Mouse (Mus musculus): ENCODE measurements around the gene Ppm1h. TPM values are rescaled to one million over a fixed set of nuclear protein-coding genes. Genes with fewer than 3 reads are reported as not detected.

Gene Ppm1h
- polyA plus RNA-seq, 1 experiment from 2014 or later: 4.9 TPM

GRCm38 (mm10) chr10:122735284-122735784 lies 56.8 kb downstream of the Ppm1h start:
- no peak overlapping the region for H3K4me2 ChIP-seq (ENCODE audit: low read length)
- WGBS: 86% methylated on average over 7 of the region's 7 CpGs
- no peak overlapping the region for H3K9ac ChIP-seq (ENCODE audit: low read length)
- no peaks in the 10 kb centered on the region for H3K36me3 ChIP-seq (ENCODE audit: control insufficient read depth, insufficient read depth, low read length)
- H3K27me3 ChIP-seq (ENCODE audit: control insufficient read depth, insufficient read depth, low read length): no peaks in the 10 kb centered on the region
- no peak overlapping the region for H3K27ac ChIP-seq (replicated peaks in 1 of 2; ENCODE audit: control insufficient read depth in 1 of 2, insufficient read depth in 1 of 2, low read depth in 2 of 2, low read length in 2 of 2)
- H3K4me1 ChIP-seq (ENCODE audit: control insufficient read depth in 2 of 2, insufficient read depth in 2 of 2, low read length in 2 of 2): peaks cover 3 to 4% of the 10 kb centered on the region in 2 experiments; a peak in 1 of 4 replicates
- ATAC-seq (ENCODE audit: insufficient number of reproducible peaks, insufficient read depth, low FRiP score, low read depth): no peak
- no peaks in the 10 kb centered on the region for H3K9me3 ChIP-seq (ENCODE audit: control insufficient read depth, low read length)
- no peak overlapping the region for H3K4me3 ChIP-seq (ENCODE audit: control insufficient read depth in 1 of 2, insufficient read depth in 1 of 2, low read depth in 1 of 2, low read length in 2 of 2)

- no peak for ATAC-seq (ENCODE audit: insufficient number of reproducible peaks, insufficient read depth, low FRiP score, low read depth)
- no peak overlapping the region for H3K27ac ChIP-seq (replicated peaks in 1 of 2; ENCODE audit: control insufficient read depth in 1 of 2, insufficient read depth in 1 of 2, low read depth in 2 of 2, low read length in 2 of 2)
- H3K9me3 ChIP-seq (ENCODE audit: control insufficient read depth, low read length): no peaks in the 10 kb centered on the region
- no peak overlapping the region for H3K9ac ChIP-seq (ENCODE audit: low read length)
- no peak overlapping the region for H3K4me3 ChIP-seq (ENCODE audit: control insufficient read depth in 1 of 2, insufficient read depth in 1 of 2, low read depth in 1 of 2, low read length in 2 of 2)
- no peaks in the 10 kb centered on the region for H3K27me3 ChIP-seq (ENCODE audit: control insufficient read depth, insufficient read depth, low read length)
- peaks cover 3 to 4% of the 10 kb centered on the region in 2 experiments; a peak in 1 of 4 replicates for H3K4me1 ChIP-seq (ENCODE audit: control insufficient read depth in 2 of 2, insufficient read depth in 2 of 2, low read length in 2 of 2)
- no peak overlapping the region for H3K4me2 ChIP-seq (ENCODE audit: low read length)
- WGBS: 87% methylated on average over 4 of the region's 4 CpGs
- no peaks in the 10 kb centered on the region for H3K36me3 ChIP-seq (ENCODE audit: control insufficient read depth, insufficient read depth, low read length)
Observed at GRCm38 (mm10) chr10:122736835-122737234, 58.3 kb downstream of the Ppm1h start.

GRCm38 (mm10) chr10:122738526-122738925 lies 60.0 kb downstream of the Ppm1h start:
- 50% methylated on average over 10 of the region's 10 CpGs for WGBS
- no peak for ATAC-seq (ENCODE audit: insufficient number of reproducible peaks, insufficient read depth, low FRiP score, low read depth)
- H3K4me3 ChIP-seq (ENCODE audit: control insufficient read depth in 1 of 2, insufficient read depth in 1 of 2, low read depth in 1 of 2, low read length in 2 of 2): no peak overlapping the region
- no peaks in the 10 kb centered on the region for H3K9me3 ChIP-seq (ENCODE audit: control insufficient read depth, low read length)
- H3K27ac ChIP-seq (replicated peaks in 1 of 2; ENCODE audit: control insufficient read depth in 1 of 2, insufficient read depth in 1 of 2, low read depth in 2 of 2, low read length in 2 of 2): no peak overlapping the region
- no peak overlapping the region for H3K9ac ChIP-seq (ENCODE audit: low read length)
- no peaks in the 10 kb centered on the region for H3K36me3 ChIP-seq (ENCODE audit: control insufficient read depth, insufficient read depth, low read length)
- H3K4me1 ChIP-seq (ENCODE audit: control insufficient read depth in 2 of 2, insufficient read depth in 2 of 2, low read length in 2 of 2): peaks cover 3 to 4% of the 10 kb centered on the region in 2 experiments; a peak in 1 of 4 replicates
- H3K4me2 ChIP-seq (ENCODE audit: low read length): no peak overlapping the region
- H3K27me3 ChIP-seq (ENCODE audit: control insufficient read depth, insufficient read depth, low read length): no peaks in the 10 kb centered on the region

- H3K9ac ChIP-seq (ENCODE audit: low read length): no peak overlapping the region
- H3K36me3 ChIP-seq (ENCODE audit: control insufficient read depth, insufficient read depth, low read length): no peaks in the 10 kb centered on the region
- H3K27me3 ChIP-seq (ENCODE audit: control insufficient read depth, insufficient read depth, low read length): no peaks in the 10 kb centered on the region
- no peak for ATAC-seq (ENCODE audit: insufficient number of reproducible peaks, insufficient read depth, low FRiP score, low read depth)
- no peaks in the 10 kb centered on the region for H3K9me3 ChIP-seq (ENCODE audit: control insufficient read depth, low read length)
- no peak overlapping the region for H3K4me2 ChIP-seq (ENCODE audit: low read length)
- H3K4me3 ChIP-seq (ENCODE audit: control insufficient read depth in 1 of 2, insufficient read depth in 1 of 2, low read depth in 1 of 2, low read length in 2 of 2): no peak overlapping the region
- H3K27ac ChIP-seq (replicated peaks in 1 of 2; ENCODE audit: control insufficient read depth in 1 of 2, insufficient read depth in 1 of 2, low read depth in 2 of 2, low read length in 2 of 2): no peak overlapping the region
- 75% methylated on average over 4 of the region's 4 CpGs for WGBS
- peaks cover 3 to 4% of the 10 kb centered on the region in 2 experiments; a peak in 1 of 4 replicates for H3K4me1 ChIP-seq (ENCODE audit: control insufficient read depth in 2 of 2, insufficient read depth in 2 of 2, low read length in 2 of 2)
Observed at GRCm38 (mm10) chr10:122739037-122739436, 60.5 kb downstream of the Ppm1h start.

GRCm38 (mm10) chr10:122740117-122740516 lies 61.6 kb downstream of the Ppm1h start:
- ATAC-seq (ENCODE audit: insufficient number of reproducible peaks, insufficient read depth, low FRiP score, low read depth): no peak
- WGBS: 86% methylated on average over 4 of the region's 4 CpGs
- no peaks in the 10 kb centered on the region for H3K27me3 ChIP-seq (ENCODE audit: control insufficient read depth, insufficient read depth, low read length)

GRCm38 (mm10) chr10:122741191-122741590 lies 62.6 kb downstream of the Ppm1h start:
- Histone ChIP-seq H3K36me3 (ENCODE audit: control insufficient read depth, insufficient read depth, low read length) (no peaks in the 10 kb centered on the region), H3K27ac (replicated peaks in 1 of 2; ENCODE audit: control insufficient read depth in 1 of 2, insufficient read depth in 1 of 2, low read depth in 2 of 2, low read length in 2 of 2) (no peak overlapping the region), H3K4me3 (ENCODE audit: control insufficient read depth in 1 of 2, insufficient read depth in 1 of 2, low read depth in 1 of 2, low read length in 2 of 2) (no peak overlapping the region), H3K27me3 (ENCODE audit: control insufficient read depth, insufficient read depth, low read length) (no peaks in the 10 kb centered on the region), H3K9me3 (ENCODE audit: control insufficient read depth, low read length) (no peaks in the 10 kb centered on the region), H3K4me2 (ENCODE audit: low read length) (no peak overlapping the region), H3K9ac (ENCODE audit: low read length) (no peak overlapping the region), H3K4me1 (ENCODE audit: control insufficient read depth in 2 of 2, insufficient read depth in 2 of 2, low read length in 2 of 2) (peaks cover 3 to 4% of the 10 kb centered on the region in 2 experiments; a peak in 1 of 4 replicates)
- WGBS: 87% methylated on average over 7 of the region's 7 CpGs
- no peak for ATAC-seq (ENCODE audit: insufficient number of reproducible peaks, insufficient read depth, low FRiP score, low read depth)

More at GRCm38 (mm10) chr10:122740117-122740516, 61.6 kb downstream of the Ppm1h start:
- H3K4me1 ChIP-seq (ENCODE audit: control insufficient read depth in 2 of 2, insufficient read depth in 2 of 2, low read length in 2 of 2): peaks cover 3 to 4% of the 10 kb centered on the region in 2 experiments; a peak in 1 of 4 replicates
- no peak overlapping the region for H3K4me2 ChIP-seq (ENCODE audit: low read length)
- no peaks in the 10 kb centered on the region for H3K36me3 ChIP-seq (ENCODE audit: control insufficient read depth, insufficient read depth, low read length)
- no peak overlapping the region for H3K9ac ChIP-seq (ENCODE audit: low read length)
- no peak overlapping the region for H3K4me3 ChIP-seq (ENCODE audit: control insufficient read depth in 1 of 2, insufficient read depth in 1 of 2, low read depth in 1 of 2, low read length in 2 of 2)
- no peaks in the 10 kb centered on the region for H3K9me3 ChIP-seq (ENCODE audit: control insufficient read depth, low read length)
- no peak overlapping the region for H3K27ac ChIP-seq (replicated peaks in 1 of 2; ENCODE audit: control insufficient read depth in 1 of 2, insufficient read depth in 1 of 2, low read depth in 2 of 2, low read length in 2 of 2)

- ATAC-seq (ENCODE audit: insufficient number of reproducible peaks, insufficient read depth, low FRiP score, low read depth): no peak
- Histone ChIP-seq H3K4me3 (ENCODE audit: control insufficient read depth in 1 of 2, insufficient read depth in 1 of 2, low read depth in 1 of 2, low read length in 2 of 2) (no peak overlapping the region), H3K27me3 (ENCODE audit: control insufficient read depth, insufficient read depth, low read length) (no peaks in the 10 kb centered on the region), H3K4me2 (ENCODE audit: low read length) (no peak overlapping the region), H3K4me1 (ENCODE audit: control insufficient read depth in 2 of 2, insufficient read depth in 2 of 2, low read length in 2 of 2) (peaks cover 3 to 4% of the 10 kb centered on the region in 2 experiments; a peak in 1 of 4 replicates), H3K36me3 (ENCODE audit: control insufficient read depth, insufficient read depth, low read length) (no peaks in the 10 kb centered on the region), H3K9me3 (ENCODE audit: control insufficient read depth, low read length) (no peaks in the 10 kb centered on the region), H3K9ac (ENCODE audit: low read length) (no peak overlapping the region), H3K27ac (replicated peaks in 1 of 2; ENCODE audit: control insufficient read depth in 1 of 2, insufficient read depth in 1 of 2, low read depth in 2 of 2, low read length in 2 of 2) (no peak overlapping the region)
- 60% methylated on average over 2 of the region's 2 CpGs for WGBS
Observed at GRCm38 (mm10) chr10:122742136-122742535, 63.6 kb downstream of the Ppm1h start.

GRCm38 (mm10) chr10:122743361-122743760 lies 64.8 kb downstream of the Ppm1h start:
- H3K4me3 ChIP-seq (ENCODE audit: control insufficient read depth in 1 of 2, insufficient read depth in 1 of 2, low read depth in 1 of 2, low read length in 2 of 2): no peak overlapping the region
- no peaks in the 10 kb centered on the region for H3K36me3 ChIP-seq (ENCODE audit: control insufficient read depth, insufficient read depth, low read length)
- no peak overlapping the region for H3K4me2 ChIP-seq (ENCODE audit: low read length)
- H3K4me1 ChIP-seq (ENCODE audit: control insufficient read depth in 2 of 2, insufficient read depth in 2 of 2, low read length in 2 of 2): peaks cover 3% of the 10 kb centered on the region in 2 experiments; a peak in 2 of 4 replicates
- no peak overlapping the region for H3K9ac ChIP-seq (ENCODE audit: low read length)
- 93% methylated on average over 2 of the region's 2 CpGs for WGBS
- H3K9me3 ChIP-seq (ENCODE audit: control insufficient read depth, low read length): no peaks in the 10 kb centered on the region
- no peaks in the 10 kb centered on the region for H3K27me3 ChIP-seq (ENCODE audit: control insufficient read depth, insufficient read depth, low read length)
- no peak for ATAC-seq (ENCODE audit: insufficient number of reproducible peaks, insufficient read depth, low FRiP score, low read depth)
- no peak overlapping the region for H3K27ac ChIP-seq (replicated peaks in 1 of 2; ENCODE audit: control insufficient read depth in 1 of 2, insufficient read depth in 1 of 2, low read depth in 2 of 2, low read length in 2 of 2)

Measured in heart, embryonic 14.5 days (tissue).